Mouse (Mus musculus): Measurements from ENCODE around the gene Sos1. TPM values are rescaled to one million over a fixed set of nuclear protein-coding genes. Genes with fewer than 3 reads are reported as not detected.
"Not testable (repeated sequence)": the region's sequence is repeated elsewhere in the genome, so short reads cannot be mapped to it uniquely, and the experiment has no call there.

The Sos1 gene
- polyA plus RNA-seq, 1 experiment from 2014 or later: 4.6 TPM

GRCm38 (mm10) chr17:80391423-80392403 lies 88.5 kb downstream of the Sos1 start:
- H3K27me3 ChIP-seq: no peaks in the 10 kb centered on the region
- H3K4me1 ChIP-seq: peaks cover 4% of the 10 kb centered on the region; the same call in 1 of the 2 replicates
- peak overlapping the region; percentile 67 for H3K4me2 ChIP-seq
- H3K9me3 ChIP-seq (replicated peaks): no peaks in the 10 kb centered on the region
- H3K36me3 ChIP-seq: 0 out of 2 replicates have a peak, but pooled peaks cover 3% of the 10 kb centered on the region
- no peak overlapping the region for H3K27ac ChIP-seq
- peak overlapping the region; percentile 46 for H3K4me3 ChIP-seq (replicated peaks)
- 9% methylated on average over 17 of the region's 17 CpGs for WGBS
- peak; percentile 96 for ATAC-seq (replicated peaks; ENCODE audit: low FRiP score)
- H3K9ac ChIP-seq: peak overlapping the region; percentile 21; the same call in 1 of the 2 replicates

- WGBS: 71% methylated on average over 10 of the region's 10 CpGs
These were observed 90.2 kb downstream of the Sos1 start for GRCm38 (mm10) chr17:80390024-80390423.

GRCm38 (mm10) chr17:80385671-80386070 lies 94.6 kb downstream of the Sos1 start:
- Histone ChIP-seq H3K27ac (no peak overlapping the region), H3K9ac (no peak overlapping the region), H3K36me3 (no peaks in the 10 kb centered on the region), H3K27me3 (no peaks in the 10 kb centered on the region), H3K4me2 (no peak overlapping the region), H3K9me3 (replicated peaks) (no peaks in the 10 kb centered on the region), H3K4me1 (no peaks in the 10 kb centered on the region), H3K4me3 (replicated peaks) (no peak overlapping the region)
- no peak for ATAC-seq (replicated peaks; ENCODE audit: low FRiP score)
- WGBS: 70% methylated on average over 1 of the region's 1 CpGs

More at GRCm38 (mm10) chr17:80390024-80390423, 90.2 kb downstream of the Sos1 start:
- Histone ChIP-seq H3K27ac (no peak overlapping the region), H3K4me2 (no peak overlapping the region), H3K9ac (no peak overlapping the region), H3K36me3 (no peaks in the 10 kb centered on the region), H3K4me3 (replicated peaks) (no peak overlapping the region), H3K4me1 (peaks cover 4% of the 10 kb centered on the region; the same call in 1 of the 2 replicates), H3K27me3 (no peaks in the 10 kb centered on the region), H3K9me3 (replicated peaks) (no peaks in the 10 kb centered on the region)
- no peak for ATAC-seq (replicated peaks; ENCODE audit: low FRiP score)

GRCm38 (mm10) chr17:80378386-80378785 lies 101.9 kb downstream of the Sos1 start:
- H3K27ac ChIP-seq; ATAC-seq (replicated peaks; ENCODE audit: low FRiP score); H3K36me3 ChIP-seq; H3K27me3 ChIP-seq; H3K4me2 ChIP-seq; H3K4me1 ChIP-seq; H3K4me3 ChIP-seq (replicated peaks); H3K9me3 ChIP-seq (replicated peaks); H3K9ac ChIP-seq: not testable (repeated sequence)

- 0 out of 2 replicates have a peak, but pooled peaks cover 5% of the 10 kb centered on the region for H3K27me3 ChIP-seq
- no peaks in the 10 kb centered on the region for H3K36me3 ChIP-seq
- peak; percentile 79 for ATAC-seq (replicated peaks; ENCODE audit: low FRiP score)
- 23% methylated on average over 27 of the region's 29 CpGs for WGBS
- peak overlapping the region; percentile 51 for H3K4me3 ChIP-seq (replicated peaks)
- H3K4me1 ChIP-seq: peaks cover 13% of the 10 kb centered on the region
- no peaks in the 10 kb centered on the region for H3K9me3 ChIP-seq (replicated peaks)
- peak overlapping the region; percentile 93 for H3K4me2 ChIP-seq
- peak overlapping the region; percentile 77 for H3K9ac ChIP-seq
- H3K27ac ChIP-seq: peak overlapping the region; percentile 51
These were observed 106.5 kb downstream of the Sos1 start for GRCm38 (mm10) chr17:80373726-80374096.

GRCm38 (mm10) chr17:80372989-80373725 lies 107.1 kb downstream of the Sos1 start, which contains the start of gene Gm10190:
TSS of gene Gm10190 (minus strand) at chr17:80373541.
- Histone ChIP-seq H3K4me3 (replicated peaks) (peak within 1 kb of the TSS; percentile 51), H3K9me3 (replicated peaks) (no peaks in the 10 kb centered on the region), H3K27me3 (0 out of 2 replicates have a peak, but pooled peaks cover 5% of the 10 kb centered on the region), H3K27ac (peak within 1 kb of the TSS; percentile 73), H3K36me3 (no peaks in the 10 kb centered on the region), H3K9ac (peak within 1 kb of the TSS; percentile 77), H3K4me2 (peak within 1 kb of the TSS; percentile 93), H3K4me1 (peaks cover 13% of the 10 kb centered on the region)
- 3% methylated on average over 102 of the region's 102 CpGs for WGBS
- ATAC-seq (replicated peaks; ENCODE audit: low FRiP score): peak; percentile 98

GRCm38 (mm10) chr17:80368606-80369005 lies 111.6 kb downstream of the Sos1 start:
- 78% methylated on average over 9 of the region's 9 CpGs for WGBS
- Histone ChIP-seq H3K9ac (no peak overlapping the region), H3K4me2 (no peak overlapping the region), H3K27ac (no peak overlapping the region), H3K27me3 (no peaks in the 10 kb centered on the region), H3K4me3 (replicated peaks) (no peak overlapping the region), H3K4me1 (peaks cover 10% of the 10 kb centered on the region), H3K36me3 (no peaks in the 10 kb centered on the region), H3K9me3 (replicated peaks) (no peaks in the 10 kb centered on the region)
- ATAC-seq (replicated peaks; ENCODE audit: low FRiP score): no peak

- WGBS: 89% methylated on average over 5 of the region's 5 CpGs
- Histone ChIP-seq H3K27me3 (no peaks in the 10 kb centered on the region), H3K27ac (no peak overlapping the region), H3K36me3 (no peaks in the 10 kb centered on the region), H3K4me2 (no peak overlapping the region), H3K9ac (no peak overlapping the region), H3K9me3 (replicated peaks) (no peaks in the 10 kb centered on the region), H3K4me3 (replicated peaks) (no peak overlapping the region), H3K4me1 (no peaks in the 10 kb centered on the region)
- no peak for ATAC-seq (replicated peaks; ENCODE audit: low FRiP score)
These were observed 113.0 kb downstream of the Sos1 start for GRCm38 (mm10) chr17:80367276-80367675.

- no peaks in the 10 kb centered on the region for H3K9me3 ChIP-seq (replicated peaks)
- no peak overlapping the region for H3K4me3 ChIP-seq (replicated peaks)
- no peaks in the 10 kb centered on the region for H3K36me3 ChIP-seq
- WGBS: 85% methylated on average over 8 of the region's 8 CpGs
- no peak overlapping the region for H3K9ac ChIP-seq
- no peak overlapping the region for H3K4me2 ChIP-seq
- no peak for ATAC-seq (replicated peaks; ENCODE audit: low FRiP score)
- no peak overlapping the region for H3K27ac ChIP-seq
- no peaks in the 10 kb centered on the region for H3K4me1 ChIP-seq
- H3K27me3 ChIP-seq: no peaks in the 10 kb centered on the region
These were observed 120.0 kb downstream of the Sos1 start for GRCm38 (mm10) chr17:80360245-80360644.

- no peak for ATAC-seq (replicated peaks; ENCODE audit: low FRiP score)
- Histone ChIP-seq H3K4me2 (no peak overlapping the region), H3K36me3 (no peaks in the 10 kb centered on the region), H3K27ac (no peak overlapping the region), H3K4me3 (replicated peaks) (no peak overlapping the region), H3K9ac (no peak overlapping the region), H3K4me1 (0 out of 2 replicates have a peak, but pooled peaks cover 5% of the 10 kb centered on the region), H3K9me3 (replicated peaks) (no peaks in the 10 kb centered on the region), H3K27me3 (no peaks in the 10 kb centered on the region)
- 54% methylated on average over 6 of the region's 6 CpGs for WGBS
These were observed 133.0 kb downstream of the Sos1 start for GRCm38 (mm10) chr17:80347234-80347633.

GRCm38 (mm10) chr17:80346591-80347125 lies 133.6 kb downstream of the Sos1 start:
- WGBS: 32% methylated on average over 11 of the region's 11 CpGs
- H3K9me3 ChIP-seq (replicated peaks): no peaks in the 10 kb centered on the region
- H3K27me3 ChIP-seq: no peaks in the 10 kb centered on the region
- no peaks in the 10 kb centered on the region for H3K36me3 ChIP-seq
- ATAC-seq (replicated peaks; ENCODE audit: low FRiP score): no peak
- H3K4me2 ChIP-seq: no peak overlapping the region
- H3K27ac ChIP-seq: no peak overlapping the region
- no peak overlapping the region for H3K4me3 ChIP-seq (replicated peaks)
- H3K4me1 ChIP-seq: 0 out of 2 replicates have a peak, but pooled peaks cover 5% of the 10 kb centered on the region
- no peak overlapping the region for H3K9ac ChIP-seq
